Mouse (Mus musculus) forelimb bud, embryonic 11.5 days (tissue): Measurements from ENCODE around the gene Cpm.
A peak's percentile ranks its signal among the peaks of the same experiment; 100 is the strongest.

Source experiments
- DNase-seq: peaks from one replicate; pipeline ENCODE4 v3.0.0-alpha.2; 2012; ENCODE audit warnings: low read depth, low spot score

Cpm gene

GRCm38 (mm10) chr10:117675096-117676035, 46.1 kb downstream of the Cpm start:
- DNase-seq: peak; percentile 82

DNA sequence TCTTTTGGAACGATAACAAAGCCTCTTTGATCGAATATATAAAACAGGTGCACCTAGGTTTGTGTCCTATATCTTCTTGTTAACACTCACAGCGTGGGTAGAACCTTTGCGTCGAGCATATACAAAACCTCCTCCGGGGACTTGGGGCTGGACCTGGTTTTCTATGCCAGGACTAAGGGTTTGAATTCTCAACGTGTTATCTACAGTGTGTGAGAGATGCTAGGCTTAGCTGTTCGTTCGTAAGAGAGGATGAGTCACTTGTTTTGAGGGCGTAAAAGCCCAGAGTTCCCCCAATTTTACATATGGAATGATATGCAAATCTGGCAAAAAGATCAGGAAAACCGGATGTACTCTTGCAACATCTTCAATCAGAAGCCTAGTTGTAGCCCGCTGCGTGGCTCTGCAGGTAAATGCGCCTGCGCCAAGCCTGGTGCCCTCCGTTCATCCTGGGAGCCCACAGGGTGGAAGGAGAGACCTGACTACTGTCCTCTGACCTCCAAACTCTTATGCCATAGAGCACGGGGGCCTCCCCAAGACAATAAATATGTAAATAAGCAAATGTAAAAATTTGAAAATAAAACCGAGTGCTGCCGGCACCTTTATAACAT, 46.8 kb downstream of the Cpm start:
- DNase-seq: no peak

DNA sequence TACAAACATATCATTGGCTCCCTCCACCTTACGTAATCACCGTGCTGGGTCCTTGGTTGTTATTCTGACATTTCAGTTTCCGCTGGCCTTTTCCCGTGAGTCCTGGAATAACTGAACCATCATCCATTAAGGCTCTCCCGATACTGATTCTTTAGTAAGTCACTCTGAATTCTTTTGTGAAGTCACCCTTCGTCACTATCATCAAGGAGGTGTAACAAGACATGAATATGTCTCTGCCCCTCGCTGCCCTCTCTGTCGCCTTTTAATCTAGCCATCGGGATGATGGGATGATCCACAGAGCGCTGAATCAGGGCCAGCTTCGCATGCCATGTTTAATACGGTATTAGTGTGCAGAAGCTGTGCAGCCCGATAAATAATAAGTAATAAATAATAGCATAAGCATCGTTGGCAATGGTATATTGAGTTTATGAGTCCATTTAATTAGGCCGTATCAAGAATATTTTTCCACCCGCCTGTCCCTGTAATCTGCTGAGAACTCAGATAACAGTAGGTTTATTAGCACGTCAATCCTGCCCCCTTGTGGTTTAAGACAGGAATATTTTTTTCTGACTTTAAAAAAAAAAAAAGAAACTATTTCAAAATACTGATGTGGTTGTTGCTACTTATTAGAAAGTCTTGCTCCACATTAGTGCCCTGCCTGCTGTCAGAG, 47.5 kb downstream of the Cpm start:
- DNase-seq: peak; percentile 54

DNA sequence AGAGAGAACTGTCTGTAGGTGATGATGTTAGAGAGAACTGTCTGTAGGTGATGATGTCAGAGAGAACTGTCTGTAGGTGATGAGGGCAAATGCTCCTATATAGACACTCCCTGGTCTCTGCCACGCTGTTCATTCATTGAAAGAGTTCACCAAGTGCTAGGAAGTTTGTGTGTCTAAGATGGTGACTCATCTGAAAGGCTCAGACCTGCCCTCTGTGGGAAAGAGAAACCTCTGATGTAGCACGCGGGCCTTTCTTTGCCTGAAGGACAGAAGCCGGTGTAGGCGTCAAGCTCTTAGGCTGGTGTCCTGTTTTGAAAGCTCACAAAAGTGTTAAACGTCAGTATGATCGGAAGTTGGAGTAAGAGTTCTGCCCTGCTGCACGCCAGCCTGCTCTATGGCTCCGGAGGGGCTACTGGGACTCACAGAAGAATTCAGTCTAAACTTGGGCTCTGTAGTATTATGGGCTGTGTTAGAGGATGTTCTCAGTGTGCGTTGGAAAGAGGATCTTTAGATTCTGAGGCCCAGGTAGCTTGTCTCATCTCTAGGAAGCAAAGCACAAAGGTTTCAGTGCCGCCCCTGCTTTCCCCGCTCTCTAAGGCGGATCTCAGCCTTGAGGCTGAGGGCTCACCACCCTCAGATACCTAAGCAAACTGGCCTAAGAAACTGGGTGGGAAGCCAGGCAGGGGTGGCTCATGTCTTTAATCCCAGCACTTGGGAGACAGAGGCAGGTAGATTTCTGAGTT, 48.4 kb downstream of the Cpm start:
- DNase-seq: no peak

DNA sequence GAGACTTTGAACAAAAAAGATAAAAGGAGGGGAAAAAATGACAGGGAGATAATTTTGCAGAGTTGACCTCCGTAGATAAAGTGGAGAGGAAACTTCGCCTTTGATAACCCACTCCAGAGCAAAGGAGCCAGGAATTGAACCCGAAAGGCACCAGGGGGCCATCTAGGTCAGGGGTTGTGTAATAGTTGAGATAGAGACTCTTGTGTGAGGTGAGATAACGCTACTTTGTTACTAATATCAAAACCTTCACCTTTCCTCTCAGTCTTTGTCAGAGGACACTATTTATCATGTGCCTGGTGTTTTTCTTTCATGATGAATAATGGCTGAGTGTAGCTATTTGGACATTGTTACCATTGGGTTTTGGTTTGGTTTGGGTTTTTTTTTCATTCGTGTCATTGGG, 49.1 kb downstream of the Cpm start:
- no peak for DNase-seq

- no peak for DNase-seq
These were observed 49.9 kb downstream of the Cpm start for GRCm38 (mm10) chr10:117679029-117679686.

GRCm38 (mm10) chr10:117679963-117680473, 50.7 kb downstream of the Cpm start:
- DNase-seq: no peak

DNA sequence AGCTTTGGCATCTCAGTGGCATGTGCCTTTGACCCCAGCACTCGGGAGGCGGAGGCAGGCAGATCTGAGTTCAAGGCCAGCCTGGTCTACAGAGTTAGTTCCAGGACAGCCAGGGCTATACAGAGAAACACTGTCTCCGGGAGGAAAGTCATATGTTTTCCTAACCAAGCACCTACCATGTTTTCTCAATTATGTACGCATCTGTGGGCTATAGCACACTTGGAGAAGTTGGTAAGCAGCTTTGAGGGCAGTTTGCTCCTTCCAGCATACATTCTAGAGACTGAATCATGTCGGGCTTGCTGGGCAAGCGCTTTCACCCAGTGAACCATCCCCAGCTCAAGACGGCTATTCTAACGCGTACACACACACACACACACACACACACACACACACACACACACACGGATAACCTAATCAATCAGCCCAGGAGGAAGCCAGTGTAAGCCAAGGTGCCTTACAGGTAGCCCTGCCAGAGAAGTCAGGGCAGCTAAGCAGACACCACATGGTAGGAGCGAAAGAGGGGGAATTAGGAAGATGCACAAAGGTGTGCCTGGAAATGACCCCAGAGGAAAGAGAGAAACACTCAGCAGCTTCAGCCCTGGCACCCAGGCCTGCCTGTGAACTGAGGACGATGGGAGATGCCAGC, 51.7 kb downstream of the Cpm start:
- DNase-seq: no peak

- no peak for DNase-seq
These were observed 52.2 kb downstream of the Cpm start for GRCm38 (mm10) chr10:117681543-117681942.

- peak; percentile 48 for DNase-seq
These were observed 52.9 kb downstream of the Cpm start for GRCm38 (mm10) chr10:117681999-117682857.

- no peak for DNase-seq
These were observed 53.8 kb downstream of the Cpm start for GRCm38 (mm10) chr10:117682858-117683733.

- no peak for DNase-seq
These were observed 54.4 kb downstream of the Cpm start for GRCm38 (mm10) chr10:117683734-117684037.

GRCm38 (mm10) chr10:117684298-117685170, 55.2 kb downstream of the Cpm start:
- DNase-seq: no peak

DNA sequence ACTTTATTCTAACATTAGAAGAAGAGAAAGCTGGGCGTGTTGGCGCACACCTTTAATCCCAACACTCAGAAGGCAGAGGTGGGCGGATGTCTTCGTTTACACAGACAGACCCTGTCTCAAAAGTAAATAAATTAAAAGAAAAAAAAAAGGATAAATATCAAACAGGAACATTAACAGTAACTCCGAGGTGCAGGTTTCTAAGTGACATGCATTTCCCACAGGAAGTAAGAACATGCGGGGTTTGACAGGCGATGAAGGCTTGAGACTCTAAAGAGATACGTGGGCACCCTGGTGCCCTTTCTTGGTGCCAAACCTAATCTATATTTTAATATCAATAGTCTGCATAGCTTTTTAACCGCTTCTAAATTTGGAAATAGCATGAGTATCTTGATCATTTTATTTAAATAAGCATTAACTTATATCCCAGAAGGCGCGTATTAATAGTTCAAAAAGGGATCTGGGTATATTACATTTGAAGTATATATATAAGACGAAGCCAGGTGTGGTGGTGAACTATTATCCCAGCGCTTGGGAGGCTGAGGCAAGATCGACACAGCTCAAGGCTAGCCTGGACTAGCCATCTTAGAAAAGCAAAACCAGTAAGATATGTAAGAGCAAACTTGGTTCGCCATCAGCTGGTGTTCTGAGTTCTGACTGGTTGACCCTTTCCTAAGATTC, 56.0 kb downstream of the Cpm start:
- DNase-seq: no peak

DNA sequence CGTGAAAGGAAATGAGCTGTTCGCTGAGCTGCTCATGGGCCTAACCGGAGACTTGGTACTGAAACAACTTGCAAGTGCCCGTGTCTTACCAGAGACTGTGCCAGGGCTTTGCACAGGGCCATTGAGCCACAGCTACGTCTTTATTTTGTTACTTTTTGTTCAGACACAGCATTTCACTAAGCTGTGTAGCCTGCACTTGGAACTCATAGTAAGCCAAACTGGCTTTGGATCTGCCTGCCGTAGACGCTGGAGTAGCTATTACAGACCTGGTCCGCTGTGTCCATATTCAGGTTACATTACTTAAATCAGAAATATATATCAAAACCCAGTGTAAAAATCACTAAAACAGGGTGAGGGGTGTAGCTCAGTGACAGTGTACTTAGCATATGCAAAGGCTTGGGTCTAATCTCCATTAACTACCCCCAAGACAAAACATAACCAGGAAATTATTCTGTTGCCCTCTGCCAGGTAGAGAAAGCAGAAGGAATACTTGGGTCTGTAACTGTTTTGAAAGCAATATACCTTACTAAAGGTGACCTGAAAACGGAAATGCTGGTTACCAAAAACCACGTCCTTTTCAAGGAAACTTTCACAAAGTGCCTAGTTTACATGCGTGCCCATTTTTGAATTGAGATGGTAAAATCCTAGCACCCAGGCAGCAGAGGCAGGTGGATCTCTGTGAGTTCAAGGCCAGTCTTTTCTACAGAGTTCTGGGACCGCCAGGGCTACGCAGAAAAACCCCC, 56.7 kb downstream of the Cpm start:
- DNase-seq: no peak

- no peak for DNase-seq
These were observed 57.7 kb downstream of the Cpm start for GRCm38 (mm10) chr10:117687018-117687417.
